Mouse (Mus musculus) fibroblast of lung, adult 2 months (primary cell): Measurements from ENCODE around the gene Slc9a3r2.

Source experiments
- DNase-seq: peaks from one replicate; pipeline ENCODE4 v3.0.0-alpha.2; 2011; ENCODE audit warnings: low read depth

The Slc9a3r2 gene

GRCm38 (mm10) chr17:24636781-24637481, 13.2 kb downstream of the Slc9a3r2 start:
- DNase-seq, result no peak

GRCm38 (mm10) chr17:24635694-24636093, 14.4 kb downstream of the Slc9a3r2 start:
- DNase-seq, result no peak

GRCm38 (mm10) chr17:24635024-24635423, 15.1 kb downstream of the Slc9a3r2 start:
- DNase-seq, result no peak

GRCm38 (mm10) chr17:24633831-24634230, 16.3 kb downstream of the Slc9a3r2 start:
- no peak for DNase-seq

- peak; percentile 44 for DNase-seq
Measured at GRCm38 (mm10) chr17:24632813-24633449, 17.2 kb downstream of the Slc9a3r2 start.

GRCm38 (mm10) chr17:24632167-24632812, 17.8 kb downstream of the Slc9a3r2 start, which contains the start of the genes Tsc2 and Nthl1:
Tsc2 (minus strand) TSS chr17:24632630.
Nthl1 (plus strand) TSS chr17:24632680.
- peak; percentile 52 for DNase-seq

- DNase-seq, result no peak
Measured at GRCm38 (mm10) chr17:24630072-24630471, 20.1 kb downstream of the Slc9a3r2 start.

GRCm38 (mm10) chr17:24628646-24629045, 21.5 kb downstream of the Slc9a3r2 start:
- DNase-seq, result no peak

GRCm38 (mm10) chr17:24625472-24625871, 24.7 kb downstream of the Slc9a3r2 start:
- no peak for DNase-seq

- no peak for DNase-seq
Measured at GRCm38 (mm10) chr17:24617561-24618194, 32.4 kb downstream of the Slc9a3r2 start.

- no peak for DNase-seq
Measured at GRCm38 (mm10) chr17:24610711-24611110, 39.4 kb downstream of the Slc9a3r2 start.

GRCm38 (mm10) chr17:24608874-24609273, 41.3 kb downstream of the Slc9a3r2 start:
- DNase-seq, result no peak

- no peak for DNase-seq
Measured at GRCm38 (mm10) chr17:24608370-24608769, 41.8 kb downstream of the Slc9a3r2 start.

- DNase-seq, result no peak
Measured at GRCm38 (mm10) chr17:24604557-24604956, 45.6 kb downstream of the Slc9a3r2 start.

GRCm38 (mm10) chr17:24603961-24604360, 46.2 kb downstream of the Slc9a3r2 start:
- no peak for DNase-seq

- DNase-seq, result no peak
Measured at GRCm38 (mm10) chr17:24600502-24600901, 49.6 kb downstream of the Slc9a3r2 start.

- no peak for DNase-seq
Measured at GRCm38 (mm10) chr17:24597989-24598388, 52.1 kb downstream of the Slc9a3r2 start.

- no peak for DNase-seq
Measured at GRCm38 (mm10) chr17:24596471-24597183, 53.5 kb downstream of the Slc9a3r2 start.

- no peak for DNase-seq
Measured at GRCm38 (mm10) chr17:24596073-24596466, 54.1 kb downstream of the Slc9a3r2 start.

GRCm38 (mm10) chr17:24595126-24596072, 54.7 kb downstream of the Slc9a3r2 start:
- no peak for DNase-seq
